Mouse (Mus musculus) liver, adult 2 months (tissue): Measurements from ENCODE around the gene Zgpat.

Source experiments
- CTCF ChIP-seq: fragments of 200-500 bp; IDR thresholded peaks from 2 replicates; pipeline ENCODE4 v1.5.1; 2011; ENCODE audit warnings: low read depth, low read length, control low read depth
- POLR2A ChIP-seq: fragments of 200-500 bp; IDR thresholded peaks from 2 replicates; pipeline ENCODE4 v1.6.1; 2011; ENCODE audit warnings: low read length, control low read depth; ENCODE audit not compliant: insufficient read depth; ENCODE audit errors: extremely low read depth

DNA sequence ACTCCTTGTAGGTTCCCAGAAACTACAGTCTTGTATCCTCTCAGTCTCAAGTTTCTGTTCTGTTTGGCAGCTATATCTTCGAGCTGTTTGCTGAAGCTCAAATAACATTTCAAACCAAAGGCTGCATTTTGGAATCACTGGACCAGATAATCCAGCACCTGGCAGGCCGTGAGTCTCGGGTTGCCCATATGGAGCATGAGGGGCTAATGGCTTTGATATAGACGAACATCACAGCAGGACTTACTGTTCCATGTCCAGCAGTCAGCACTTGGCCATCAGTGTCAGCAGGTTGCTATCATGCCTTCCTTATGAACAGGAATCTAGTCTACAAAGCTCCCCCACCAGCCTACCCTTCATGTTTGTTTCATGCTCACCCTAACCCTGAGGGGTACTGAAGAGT lies 24.3 kb upstream of the Zgpat start:
- no peak for TF ChIP-seq POLR2A
- no peak for TF ChIP-seq CTCF
